Mouse (Mus musculus) embryonic fibroblast, embryonic 13.5 days (primary cell): ENCODE results near the gene Kank2.

ENCODE experiments used
- CTCF ChIP-seq: IDR thresholded peaks from 2 replicates; pipeline ENCODE4 v1.5.1; 2011; ENCODE audit warnings: mild to moderate bottlenecking, control low read depth, low read length, moderate library complexity, borderline replicate concordance; ENCODE audit not compliant: insufficient read depth
- POLR2A ChIP-seq: IDR thresholded peaks from 2 replicates; pipeline ENCODE4 v1.6.1; 2011; ENCODE audit warnings: low read depth, mild to moderate bottlenecking, control low read depth, low read length, moderate library complexity

- no peak for TF ChIP-seq CTCF
- TF ChIP-seq POLR2A: no peak
Measured at GRCm38 (mm10) chr9:21823957-21824356, 25.4 kb upstream of the Kank2 start.
